Mouse (Mus musculus): ENCODE results near the gene Cep162. TPM values are rescaled to one million over a fixed set of nuclear protein-coding genes. Genes with fewer than 3 reads are reported as not detected.

Gene Cep162
- total RNA-seq (2014; rRNA removed; ENCODE audit: low replicate concordance), result 2.0 and 2.2 TPM in 2 replicates
- 2.2 and 2.3 TPM in 2 replicates for polyA plus RNA-seq (2015; fragmentation: Nextera tagmentation; extraction: Ambion mirVana)

DNA sequence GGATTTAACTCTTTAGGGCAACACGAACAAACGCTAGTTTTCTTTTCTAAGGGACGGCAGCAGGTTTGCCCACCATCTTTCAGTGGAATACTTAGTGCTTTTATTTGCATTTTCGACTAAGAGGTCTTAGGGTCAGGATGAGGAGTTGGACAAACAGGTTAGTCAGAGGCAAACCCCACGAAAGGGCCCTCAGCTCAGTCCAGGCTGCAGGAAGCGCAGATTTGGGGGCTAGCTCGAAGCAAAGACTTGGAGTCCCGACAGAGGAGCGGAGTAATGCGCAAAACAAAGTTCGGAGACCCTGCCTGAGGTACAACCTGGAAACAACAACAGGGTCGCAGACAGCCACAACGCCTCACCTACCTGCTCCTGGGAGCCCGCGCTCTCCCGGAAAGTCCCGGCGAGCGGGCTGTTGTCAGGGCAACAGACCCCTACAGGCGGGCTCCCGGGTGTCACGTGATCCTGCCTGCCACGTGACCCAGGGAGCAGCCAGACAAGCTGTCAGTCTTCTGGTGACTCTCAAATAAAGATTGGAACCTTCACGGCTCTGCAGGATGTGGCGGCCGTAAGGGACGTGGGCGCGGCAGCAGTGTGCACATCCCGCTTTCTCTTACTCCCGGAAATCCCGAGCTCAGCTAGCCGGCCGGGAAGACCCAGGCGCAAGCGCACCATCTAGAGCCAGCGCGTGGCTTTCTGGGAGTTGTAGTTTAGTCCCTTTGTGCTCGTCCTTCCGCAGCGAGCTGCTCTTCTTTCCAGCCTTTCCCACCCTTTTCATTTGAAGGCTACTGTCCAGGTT, at the start of gene Cep162:
Gene Cep162 (minus strand): TSS at position 634 of the 793 bp plus-strand sequence.
- TF ChIP-seq CTCF (IDR thresholded peaks at IDR 0.05; ENCODE audit: low read depth) (no peak), EP300 (IDR thresholded peaks at IDR 0.05; ENCODE audit: low read depth) (no peak)
- ATAC-seq (ENCODE audit: insufficient read depth, low read depth), result peak; percentile 98
- under 1% methylated on average over 41 of the region's 41 CpGs for WGBS

DNA sequence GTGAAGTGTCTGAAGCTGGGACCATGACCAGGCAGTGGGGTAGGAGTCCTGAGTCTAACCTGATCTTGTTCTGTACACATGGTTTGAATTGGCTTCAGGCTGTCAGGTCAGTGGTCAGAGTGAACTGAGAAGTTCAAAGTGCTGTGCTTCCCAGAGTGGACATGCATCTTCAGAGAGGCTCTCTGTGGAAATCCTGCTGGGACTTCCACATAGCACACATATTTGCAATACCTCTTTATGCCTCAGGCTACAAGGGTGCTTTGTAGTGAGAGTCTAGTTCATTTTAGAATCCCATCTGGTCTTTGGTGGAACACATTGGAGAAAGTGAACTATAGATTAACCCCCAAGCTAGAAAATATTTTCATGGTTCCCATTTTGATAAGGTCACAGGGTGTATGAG, 47.9 kb upstream of the Cep162 start:
- ATAC-seq (ENCODE audit: insufficient read depth, low read depth) (no peak), DNase-seq (ENCODE audit: low spot score) (no peak)
- no peak for TF ChIP-seq EP300 (IDR thresholded peaks at IDR 0.05; ENCODE audit: low read depth)
- no peak for TF ChIP-seq CTCF (IDR thresholded peaks at IDR 0.05; ENCODE audit: low read depth)
- Histone ChIP-seq H3K4me1 (ENCODE audit: control insufficient read depth, insufficient read depth) (no peaks in the 10 kb centered on the region), H3K27me3 (ENCODE audit: control insufficient read depth, insufficient read depth, low read length) (no peaks in the 10 kb centered on the region), H3K27ac (ENCODE audit: low read depth) (no peak overlapping the region), H3K9me3 (replicated peaks; ENCODE audit: control insufficient read depth, low read length) (no peaks in the 10 kb centered on the region), H3K9ac (replicated peaks; ENCODE audit: low read depth, low read length) (no peak overlapping the region), H3K4me3 (ENCODE audit: low read depth, low read length) (no peak overlapping the region), H3K4me2 (ENCODE audit: low read depth, low read length) (no peak overlapping the region), H3K36me3 (replicated peaks; ENCODE audit: control insufficient read depth, insufficient read depth, low read length) (no peaks in the 10 kb centered on the region)

More for the DNA sequence above, at the start of gene Cep162:
- Histone ChIP-seq H3K36me3 (replicated peaks; ENCODE audit: control insufficient read depth, insufficient read depth, low read length) (no peaks in the 10 kb centered on the region; the same call in 1 of the 2 replicates), H3K9me3 (replicated peaks; ENCODE audit: control insufficient read depth, low read length) (0 out of 2 replicates have a peak, but pooled peaks cover 3% of the 10 kb centered on the region), H3K4me3 (ENCODE audit: low read depth, low read length) (peak within 1 kb of the TSS; percentile 66), H3K4me1 (ENCODE audit: control insufficient read depth, insufficient read depth) (peaks cover 4% of the 10 kb centered on the region; the same call in 1 of the 2 replicates), H3K9ac (replicated peaks; ENCODE audit: low read depth, low read length) (peak within 1 kb of the TSS; percentile 69), H3K27ac (ENCODE audit: low read depth) (peak within 1 kb of the TSS; percentile 16), H3K4me2 (ENCODE audit: low read depth, low read length) (peak within 1 kb of the TSS; percentile 88), H3K27me3 (ENCODE audit: control insufficient read depth, insufficient read depth, low read length) (no peaks in the 10 kb centered on the region)
- peak; percentile 89 for DNase-seq (ENCODE audit: low spot score)

DNA sequence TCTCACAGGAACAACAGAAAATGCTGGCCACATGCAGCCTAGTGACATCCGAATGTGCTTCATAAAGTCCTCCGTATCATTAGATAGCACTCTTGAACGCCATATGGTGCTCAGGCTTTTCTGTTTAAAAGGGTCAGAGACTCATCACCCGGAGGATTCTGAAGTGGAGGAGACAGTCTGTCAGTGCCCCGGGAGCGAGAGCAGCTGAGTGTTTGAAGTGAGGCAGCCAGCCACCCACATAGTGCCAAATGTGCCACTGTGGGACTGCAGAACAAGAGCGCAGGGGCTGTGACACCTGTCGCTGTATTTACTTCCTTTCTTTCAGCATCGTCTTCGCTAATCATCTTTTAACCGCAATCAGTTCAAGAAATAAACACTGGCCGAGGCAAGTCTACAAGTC, 43.6 kb upstream of the Cep162 start:
- H3K4me2 ChIP-seq (ENCODE audit: low read depth, low read length), result no peak overlapping the region
- no peak for DNase-seq (ENCODE audit: low spot score)
- H3K4me3 ChIP-seq (ENCODE audit: low read depth, low read length), result no peak overlapping the region
- no peaks in the 10 kb centered on the region for H3K27me3 ChIP-seq (ENCODE audit: control insufficient read depth, insufficient read depth, low read length)
- no peak overlapping the region for H3K27ac ChIP-seq (ENCODE audit: low read depth)
- no peaks in the 10 kb centered on the region for H3K4me1 ChIP-seq (ENCODE audit: control insufficient read depth, insufficient read depth)
- H3K9me3 ChIP-seq (replicated peaks; ENCODE audit: control insufficient read depth, low read length), result no peaks in the 10 kb centered on the region
- TF ChIP-seq EP300 (IDR thresholded peaks at IDR 0.05; ENCODE audit: low read depth), result no peak
- no peak for TF ChIP-seq CTCF (IDR thresholded peaks at IDR 0.05; ENCODE audit: low read depth)
- H3K9ac ChIP-seq (replicated peaks; ENCODE audit: low read depth, low read length), result no peak overlapping the region
- no peaks in the 10 kb centered on the region for H3K36me3 ChIP-seq (replicated peaks; ENCODE audit: control insufficient read depth, insufficient read depth, low read length)
- WGBS, result 49% methylated on average over 12 of the region's 12 CpGs
- ATAC-seq (ENCODE audit: insufficient read depth, low read depth), result no peak

DNA sequence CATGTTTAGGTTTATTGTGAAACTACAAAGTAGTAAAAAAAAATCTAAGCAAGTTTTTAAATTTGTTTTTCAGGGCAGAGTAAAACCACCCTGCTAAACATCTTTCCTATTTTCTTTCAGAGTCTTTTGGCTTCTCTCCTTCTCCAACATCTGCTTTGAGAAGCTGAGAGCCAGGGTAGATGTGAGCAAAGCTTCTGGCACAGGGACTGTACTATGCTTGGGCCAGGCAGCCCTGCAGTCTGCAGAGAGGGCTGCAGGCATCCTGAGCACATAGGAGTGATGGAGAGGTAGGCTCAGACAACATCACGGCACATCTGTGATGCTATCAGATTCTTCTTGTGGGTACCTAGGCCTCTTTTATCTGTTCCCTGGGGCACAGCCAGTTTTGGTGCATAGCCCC, 42.2 kb upstream of the Cep162 start:
- DNase-seq (ENCODE audit: low spot score), result no peak
- Histone ChIP-seq H3K27ac (ENCODE audit: low read depth) (no peak overlapping the region), H3K9me3 (replicated peaks; ENCODE audit: control insufficient read depth, low read length) (no peaks in the 10 kb centered on the region), H3K4me2 (ENCODE audit: low read depth, low read length) (no peak overlapping the region), H3K4me3 (ENCODE audit: low read depth, low read length) (no peak overlapping the region), H3K27me3 (ENCODE audit: control insufficient read depth, insufficient read depth, low read length) (no peaks in the 10 kb centered on the region), H3K36me3 (replicated peaks; ENCODE audit: control insufficient read depth, insufficient read depth, low read length) (no peaks in the 10 kb centered on the region), H3K9ac (replicated peaks; ENCODE audit: low read depth, low read length) (no peak overlapping the region), H3K4me1 (ENCODE audit: control insufficient read depth, insufficient read depth) (no peaks in the 10 kb centered on the region)
- TF ChIP-seq EP300 (IDR thresholded peaks at IDR 0.05; ENCODE audit: low read depth) (no peak), CTCF (IDR thresholded peaks at IDR 0.05; ENCODE audit: low read depth) (no peak)
- 73% methylated on average over 1 of the region's 1 CpGs for WGBS
- ATAC-seq (ENCODE audit: insufficient read depth, low read depth), result no peak

DNA sequence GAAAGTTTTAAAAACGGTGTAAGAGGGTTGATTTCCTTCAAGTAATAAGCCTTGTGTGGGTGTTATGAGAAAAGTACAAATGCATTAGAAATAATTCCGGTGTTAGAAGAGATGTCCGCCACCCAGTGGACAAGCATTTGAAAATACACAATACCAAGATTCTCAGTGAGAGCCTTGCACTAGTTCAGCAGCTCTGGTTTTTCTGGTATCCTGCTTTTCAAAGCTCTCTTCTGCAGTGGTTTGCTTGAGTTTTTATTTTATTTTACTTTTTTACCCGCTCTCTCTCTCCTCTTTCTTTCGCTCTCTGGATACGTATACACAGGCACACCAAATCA, 327 bp upstream of the Cep162 start:
- Histone ChIP-seq H3K36me3 (replicated peaks; ENCODE audit: control insufficient read depth, insufficient read depth, low read length) (no peaks in the 10 kb centered on the region; the same call in 1 of the 2 replicates), H3K4me1 (ENCODE audit: control insufficient read depth, insufficient read depth) (peaks cover 4% of the 10 kb centered on the region; the same call in 1 of the 2 replicates), H3K4me2 (ENCODE audit: low read depth, low read length) (peak overlapping the region; percentile 88), H3K9me3 (replicated peaks; ENCODE audit: control insufficient read depth, low read length) (0 out of 2 replicates have a peak, but pooled peaks cover 3% of the 10 kb centered on the region), H3K27ac (ENCODE audit: low read depth) (peak overlapping the region; percentile 16; the same call in 1 of the 2 replicates), H3K9ac (replicated peaks; ENCODE audit: low read depth, low read length) (peak overlapping the region; percentile 69; the same call in 1 of the 2 replicates), H3K27me3 (ENCODE audit: control insufficient read depth, insufficient read depth, low read length) (no peaks in the 10 kb centered on the region), H3K4me3 (ENCODE audit: low read depth, low read length) (peak overlapping the region; percentile 66)
- WGBS, result 18% methylated on average over 6 of the region's 6 CpGs
- peak; percentile 59 for TF ChIP-seq CTCF (IDR thresholded peaks at IDR 0.05; ENCODE audit: low read depth)
- no peak for TF ChIP-seq EP300 (IDR thresholded peaks at IDR 0.05; ENCODE audit: low read depth)
- DNase-seq (ENCODE audit: low spot score) (no peak), ATAC-seq (ENCODE audit: insufficient read depth, low read depth) (peak; percentile 71; the same call in 1 of the 2 replicates)

Data from heart, postnatal 0 days (tissue).